Mouse (Mus musculus): ENCODE measurements around the gene Spryd3. TPM values are rescaled to one million over a fixed set of nuclear protein-coding genes. Genes with fewer than 3 reads are reported as not detected.

The Spryd3 gene
- total and polyA plus RNA-seq, 3 experiments, result 29.3 to 35.4 TPM; not detected in 1

DNA sequence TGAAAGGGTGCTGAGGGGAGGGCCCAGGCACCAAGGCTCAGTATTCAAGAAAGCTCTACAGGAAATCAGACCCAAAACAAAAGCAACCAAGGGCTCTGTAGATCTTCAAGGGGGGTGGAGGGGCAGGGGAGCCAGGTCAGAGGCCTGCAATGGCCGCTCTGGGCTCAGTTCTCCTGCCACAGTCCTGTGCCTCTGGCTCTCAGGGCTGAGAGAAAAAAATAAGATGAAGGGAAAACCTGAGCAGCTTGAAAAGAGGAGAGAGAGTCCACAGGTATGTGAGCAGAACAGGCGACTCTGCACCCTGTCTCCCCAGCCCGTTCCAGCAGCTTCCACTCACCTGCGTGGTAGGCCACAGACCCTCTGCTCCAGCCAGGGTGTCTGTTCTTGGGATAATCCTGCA, 17.4 kb downstream of the Spryd3 start:
- TF ChIP-seq TAL1 (IDR thresholded peaks at IDR 0.05; ENCODE audit: low read length), result no peak
- Histone ChIP-seq H3K9me3 (replicated peaks; ENCODE audit: insufficient read depth, low read length) (no peaks in the 10 kb centered on the region), H3K4me3 (ENCODE audit: control insufficient read depth in 1 of 2, insufficient read depth in 1 of 2, low read depth in 2 of 2, low read length in 2 of 2) (no peak overlapping the region), H3K27me3 (ENCODE audit: control insufficient read depth in 1 of 2, insufficient read depth in 2 of 2, low read length in 2 of 2) (no peaks in the 10 kb centered on the region), H3K36me3 (ENCODE audit: control insufficient read depth in 1 of 2, insufficient read depth in 2 of 2, low read length in 2 of 2) (peaks cover 0 to 5% of the 10 kb centered on the region in 2 experiments; a peak in 2 of 4 replicates), H3K9ac (ENCODE audit: control insufficient read depth, low read depth, low read length, poor library complexity, severe bottlenecking) (no peak overlapping the region), H3K27ac (ENCODE audit: control insufficient read depth, low read depth, low read length) (no peak overlapping the region), H3K4me1 (ENCODE audit: control insufficient read depth in 1 of 2, insufficient read depth in 2 of 2, low read length in 2 of 2) (no peaks in the 10 kb centered on the region), H3K79me2 (ENCODE audit: control insufficient read depth, insufficient read depth, low read length, poor library complexity) (no peaks in the 10 kb centered on the region)
- no peak for DNase-seq (ENCODE audit: low read depth, low spot score)

DNA sequence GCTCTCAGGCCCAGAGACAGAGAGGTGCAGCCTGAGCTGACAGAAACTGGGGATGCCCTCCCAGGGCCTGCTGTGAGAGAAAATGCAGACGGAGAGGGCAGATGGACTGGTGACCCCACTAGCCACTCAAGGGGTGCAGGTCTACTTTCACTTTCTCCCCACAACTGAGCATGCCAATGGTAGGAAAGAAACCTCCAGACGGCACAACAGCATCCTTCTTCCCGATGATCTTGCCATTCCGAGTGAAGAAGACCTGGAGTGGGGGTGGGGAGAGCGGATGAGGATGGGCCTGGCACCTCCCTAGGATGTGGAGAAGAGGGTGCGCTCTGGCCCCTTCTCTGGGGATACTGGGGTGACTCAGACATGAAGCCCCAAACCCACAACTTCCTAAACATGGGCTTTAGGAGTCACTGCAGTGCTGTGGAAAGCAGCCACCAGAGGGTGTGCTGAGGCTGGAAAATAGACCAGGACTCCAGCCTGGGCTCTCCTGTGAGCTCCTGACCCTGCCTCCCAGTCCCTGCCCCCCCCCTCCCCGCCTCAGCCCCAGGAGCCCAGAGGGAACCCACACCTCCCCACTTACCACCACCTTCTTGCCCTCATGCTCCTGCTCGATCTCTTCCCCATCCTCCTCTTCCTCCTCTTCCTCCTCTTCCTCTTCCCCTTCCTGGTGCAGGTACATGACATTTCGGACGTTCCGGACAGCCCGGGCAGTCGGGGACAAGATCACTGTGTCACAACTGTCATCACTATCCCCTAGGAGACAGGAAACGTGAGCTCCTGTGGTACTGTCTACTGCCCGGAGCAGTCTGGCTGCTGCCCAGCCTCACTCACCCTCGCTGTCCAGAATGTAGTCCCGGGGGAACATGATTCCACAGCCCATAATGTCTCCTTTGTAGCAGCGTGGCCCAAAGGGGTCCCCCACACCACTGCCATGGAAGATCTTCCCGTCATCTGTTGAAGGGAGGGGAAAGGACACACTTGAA, 18.3 kb downstream of the Spryd3 start:
- H3K4me1 ChIP-seq (ENCODE audit: control insufficient read depth in 1 of 2, insufficient read depth in 2 of 2, low read length in 2 of 2), result no peaks in the 10 kb centered on the region
- DNase-seq (ENCODE audit: low read depth, low spot score), result no peak
- no peaks in the 10 kb centered on the region for H3K27me3 ChIP-seq (ENCODE audit: control insufficient read depth in 1 of 2, insufficient read depth in 2 of 2, low read length in 2 of 2)
- no peaks in the 10 kb centered on the region for H3K9me3 ChIP-seq (replicated peaks; ENCODE audit: insufficient read depth, low read length)
- H3K27ac ChIP-seq (ENCODE audit: control insufficient read depth, low read depth, low read length), result no peak overlapping the region
- no peak overlapping the region for H3K4me3 ChIP-seq (ENCODE audit: control insufficient read depth in 1 of 2, insufficient read depth in 1 of 2, low read depth in 2 of 2, low read length in 2 of 2)
- H3K9ac ChIP-seq (ENCODE audit: control insufficient read depth, low read depth, low read length, poor library complexity, severe bottlenecking), result no peak overlapping the region
- TF ChIP-seq SMC3 (IDR thresholded peaks at IDR 0.05; ENCODE audit: low read depth, low read length), result peak; percentile 22
- no peak for TF ChIP-seq JUND (IDR thresholded peaks at IDR 0.05; ENCODE audit: low read depth, low read length)
- peak in 2 of 3 experiments; percentile 19 to 23; a peak in 2 of 6 replicates for TF ChIP-seq CTCF (IDR thresholded peaks at IDR 0.05 in 2 of 3, conservative IDR thresholded peaks at IDR 0.05 in 1 of 3; ENCODE audit: control insufficient read depth in 1 of 3, insufficient read depth in 1 of 3, low read depth in 2 of 3, low read length in 3 of 3, poor library complexity in 1 of 3, severe bottlenecking in 1 of 3)
- H3K36me3 ChIP-seq (ENCODE audit: control insufficient read depth in 1 of 2, insufficient read depth in 2 of 2, low read length in 2 of 2), result peaks cover 0 to 5% of the 10 kb centered on the region in 2 experiments; a peak in 2 of 4 replicates
- H3K79me2 ChIP-seq (ENCODE audit: control insufficient read depth, insufficient read depth, low read length, poor library complexity), result no peaks in the 10 kb centered on the region

DNA sequence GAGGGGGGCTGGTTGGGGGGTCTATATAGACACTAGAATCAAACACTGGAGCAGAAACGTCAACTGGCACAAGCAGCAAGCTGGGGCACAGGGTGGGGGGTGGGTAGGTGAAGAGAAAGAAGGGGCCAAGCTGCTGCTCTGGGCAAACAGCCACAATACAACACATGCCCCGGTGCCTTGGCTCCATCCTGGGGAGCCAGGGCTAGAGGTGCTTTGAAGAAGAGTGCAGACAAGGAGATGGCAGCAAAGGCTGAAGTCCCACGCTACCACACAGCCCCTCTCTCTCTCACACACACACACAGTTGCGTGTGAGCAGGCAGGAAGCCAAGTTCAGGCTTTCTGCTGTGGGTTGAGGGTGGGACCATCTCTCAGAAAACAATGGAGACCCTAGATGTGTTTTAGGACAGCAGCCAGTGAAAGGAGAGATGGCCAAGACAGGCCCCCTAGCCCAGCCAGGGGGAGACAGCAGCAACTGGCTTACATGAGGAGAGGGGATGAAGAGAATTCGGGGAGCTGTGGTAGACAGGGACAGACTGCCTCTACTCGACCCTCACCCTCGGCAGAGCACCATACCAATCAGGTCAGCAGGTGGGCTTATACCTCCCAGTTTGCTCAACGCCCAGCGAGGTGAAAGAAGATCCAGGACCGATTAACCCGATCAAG, 19.1 kb downstream of the Spryd3 start:
- Histone ChIP-seq H3K9ac (ENCODE audit: control insufficient read depth, low read depth, low read length, poor library complexity, severe bottlenecking) (no peak overlapping the region), H3K4me1 (ENCODE audit: control insufficient read depth in 1 of 2, insufficient read depth in 2 of 2, low read length in 2 of 2) (no peaks in the 10 kb centered on the region), H3K9me3 (replicated peaks; ENCODE audit: insufficient read depth, low read length) (no peaks in the 10 kb centered on the region), H3K79me2 (ENCODE audit: control insufficient read depth, insufficient read depth, low read length, poor library complexity) (no peaks in the 10 kb centered on the region), H3K36me3 (ENCODE audit: control insufficient read depth in 1 of 2, insufficient read depth in 2 of 2, low read length in 2 of 2) (peaks cover 0 to 5% of the 10 kb centered on the region in 2 experiments; a peak in 2 of 4 replicates), H3K27ac (ENCODE audit: control insufficient read depth, low read depth, low read length) (no peak overlapping the region), H3K27me3 (ENCODE audit: control insufficient read depth in 1 of 2, insufficient read depth in 2 of 2, low read length in 2 of 2) (no peaks in the 10 kb centered on the region), H3K4me3 (ENCODE audit: control insufficient read depth in 1 of 2, insufficient read depth in 1 of 2, low read depth in 2 of 2, low read length in 2 of 2) (no peak overlapping the region)
- DNase-seq (ENCODE audit: low read depth, low spot score), result no peak
- no peak for TF ChIP-seq KAT2A (conservative IDR thresholded peaks at IDR 0.05; ENCODE audit: low read depth, low read length)
- no peak for TF ChIP-seq BHLHE40 (IDR thresholded peaks at IDR 0.05; ENCODE audit: borderline replicate concordance, low read depth, low read length)
- TF ChIP-seq E2F4 (IDR thresholded peaks at IDR 0.05; ENCODE audit: borderline replicate concordance, low read depth, low read length), result no peak
- TF ChIP-seq MEF2A (IDR thresholded peaks at IDR 0.05; ENCODE audit: extremely low read depth, insufficient replicate concordance, low read depth, low read length, poor library complexity, severe bottlenecking), result no peak
- TF ChIP-seq GABPA (IDR thresholded peaks at IDR 0.05; ENCODE audit: low read depth, low read length), result no peak
- TF ChIP-seq USF1 (IDR thresholded peaks at IDR 0.05; ENCODE audit: low read depth, low read length), result no peak
- TF ChIP-seq TBP (IDR thresholded peaks at IDR 0.05; ENCODE audit: low read depth, low read length), result no peak
- TF ChIP-seq ZC3H11A (IDR thresholded peaks at IDR 0.05; ENCODE audit: low read depth, low read length), result no peak
- no peak for TF ChIP-seq MYB (IDR thresholded peaks at IDR 0.05; ENCODE audit: low read depth, low read length)
- no peak for TF ChIP-seq TCF12 (IDR thresholded peaks at IDR 0.05; ENCODE audit: low read depth, low read length)
- no peak for TF ChIP-seq NELFE (IDR thresholded peaks at IDR 0.05; ENCODE audit: low read depth, low read length)
- TF ChIP-seq CHD2 (IDR thresholded peaks at IDR 0.05; ENCODE audit: low read length), result no peak
- no peak for TF ChIP-seq NRF1 (IDR thresholded peaks at IDR 0.05; ENCODE audit: insufficient read depth, low read depth, low read length, poor library complexity, severe bottlenecking)
